Mouse (Mus musculus) erythroblast, embryonic 14.5 days (primary cell): ENCODE measurements around the gene Ly6g6d.

Experiments
- GATA1 ChIP-seq: IDR thresholded peaks from 2 replicates; pipeline ENCODE4 v1.6.1; 2012; ENCODE audit warnings: low read length, inconsistent platforms, mixed read lengths
- TAL1 ChIP-seq: IDR thresholded peaks from 3 replicates; pipeline ENCODE4 v1.6.1; 2012; ENCODE audit warnings: low read length, inconsistent platforms, mixed read lengths

GRCm38 (mm10) chr17:35104754-35105153, 26.9 kb upstream of the Ly6g6d start:
- TF ChIP-seq GATA1 (peak; percentile 73), TAL1 (peak; percentile 83)
